Mouse (Mus musculus) cortical plate, adult 2 months (tissue): ENCODE measurements at regions not wholly inside any gene's neighbourhood (a gene's known extent, or its start where the extent isn't known, plus 50 kb on each side); places are given as distances from the start of the nearest gene placed in this dataset.
"Not testable (repeated sequence)": the region's sequence is repeated elsewhere in the genome, so short reads cannot be mapped to it uniquely, and the experiment has no call there.

Experiments
- H3K27ac ChIP-seq: fragments of 200-500 bp; 2 replicates; pipeline ENCODE4 v1.5.1; 2012; ENCODE audit warnings: low read length, control low read depth, inconsistent platforms; ENCODE audit not compliant: insufficient read depth
- H3K4me1 ChIP-seq: fragments of 200-500 bp; 2 replicates; pipeline ENCODE4 v1.6.1; 2011; ENCODE audit warnings: low read length; ENCODE audit not compliant: control insufficient read depth, insufficient read depth
- H3K4me3 ChIP-seq: fragments of 200-500 bp; 2 replicates; pipeline ENCODE4 v1.5.1; 2011; ENCODE audit warnings: mild to moderate bottlenecking, low read length, control low read depth; ENCODE audit not compliant: insufficient read depth
- CTCF ChIP-seq: fragments of 200-500 bp; IDR thresholded peaks from 2 replicates; pipeline ENCODE4 v1.5.1; 2011; ENCODE audit warnings: mild to moderate bottlenecking, control low read depth, low read length; ENCODE audit not compliant: insufficient read depth; ENCODE audit errors: extremely low read depth
- POLR2A ChIP-seq: fragments of 200-500 bp; IDR thresholded peaks from 2 replicates; pipeline ENCODE4 v1.6.1; 2011; ENCODE audit warnings: mild to moderate bottlenecking, low read length, control low read depth; ENCODE audit not compliant: insufficient read depth; ENCODE audit errors: extremely low read depth

GRCm38 (mm10) chr1:161728546-161729206, 59.6 kb downstream of the Fasl start:
- Histone ChIP-seq H3K27ac (no peak overlapping the region), H3K4me1 (no peaks in the 10 kb centered on the region), H3K4me3 (no peak overlapping the region)
- TF ChIP-seq CTCF (no peak), POLR2A (no peak)

- not testable (repeated sequence) for H3K27ac ChIP-seq, H3K4me1 ChIP-seq, H3K4me3 ChIP-seq
Measured at GRCm38 (mm10) chr1:161727357-161727756, 60.9 kb downstream of the Fasl start.

GRCm38 (mm10) chr1:161726098-161726497, 62.2 kb downstream of the Fasl start:
- not testable (repeated sequence) for H3K27ac ChIP-seq

GRCm38 (mm10) chr1:161719876-161720275, 68.4 kb downstream of the Fasl start:
- Histone ChIP-seq H3K27ac (no peak overlapping the region), H3K4me1 (no peaks in the 10 kb centered on the region), H3K4me3 (no peak overlapping the region)
- no peak for TF ChIP-seq POLR2A

More at GRCm38 (mm10) chr1:161726098-161726497, 62.2 kb downstream of the Fasl start:
- H3K4me1 ChIP-seq, H3K4me3 ChIP-seq: not testable (repeated sequence)

- no peak overlapping the region for H3K27ac ChIP-seq
- no peak overlapping the region for H3K4me3 ChIP-seq
- no peak for TF ChIP-seq POLR2A
- H3K4me1 ChIP-seq: no peaks in the 10 kb centered on the region
Measured at GRCm38 (mm10) chr1:161718254-161718653, 70.0 kb downstream of the Fasl start.

- no peak overlapping the region for H3K4me3 ChIP-seq
- H3K4me1 ChIP-seq: no peaks in the 10 kb centered on the region
- no peak for TF ChIP-seq CTCF
- TF ChIP-seq POLR2A: no peak
- no peak overlapping the region for H3K27ac ChIP-seq
Measured at GRCm38 (mm10) chr1:161712918-161713317, 75.4 kb downstream of the Fasl start.

- no peak for TF ChIP-seq POLR2A
- Histone ChIP-seq H3K4me3 (no peak overlapping the region), H3K27ac (no peak overlapping the region), H3K4me1 (no peaks in the 10 kb centered on the region)
Measured at GRCm38 (mm10) chr1:161712283-161712682, 76.0 kb downstream of the Fasl start.

GRCm38 (mm10) chr1:161707049-161707448, 81.2 kb downstream of the Fasl start:
- no peak for TF ChIP-seq POLR2A
- no peak for TF ChIP-seq CTCF
- Histone ChIP-seq H3K4me1 (no peaks in the 10 kb centered on the region), H3K27ac (no peak overlapping the region), H3K4me3 (no peak overlapping the region)

GRCm38 (mm10) chr1:161704961-161705360, 83.3 kb downstream of the Fasl start:
- H3K4me3 ChIP-seq: no peak overlapping the region
- H3K4me1 ChIP-seq: no peaks in the 10 kb centered on the region
- no peak overlapping the region for H3K27ac ChIP-seq
- TF ChIP-seq CTCF (no peak), POLR2A (no peak)

- TF ChIP-seq CTCF (no peak), POLR2A (no peak)
Measured at GRCm38 (mm10) chr1:161704527-161704926, 83.8 kb downstream of the Fasl start.

GRCm38 (mm10) chr1:161695886-161696285, 92.4 kb downstream of the Fasl start:
- no peak for TF ChIP-seq CTCF
- TF ChIP-seq POLR2A: no peak
- no peak overlapping the region for H3K4me3 ChIP-seq
- no peak overlapping the region for H3K27ac ChIP-seq
- H3K4me1 ChIP-seq: no peaks in the 10 kb centered on the region

More at GRCm38 (mm10) chr1:161704527-161704926, 83.8 kb downstream of the Fasl start:
- Histone ChIP-seq H3K4me1 (no peaks in the 10 kb centered on the region), H3K4me3 (no peak overlapping the region), H3K27ac (no peak overlapping the region)
